Mouse (Mus musculus): ENCODE data around the gene Sfmbt1. TPM values are rescaled to one million over a fixed set of nuclear protein-coding genes. Genes with fewer than 3 reads are reported as not detected.

The Sfmbt1 gene
- polyA plus RNA-seq, 1 experiment: 2.8 TPM

GRCm38 (mm10) chr14:30857990-30858389 lies 143.3 kb downstream of the Sfmbt1 start:
- no peak for TF ChIP-seq TCF3 (IDR thresholded peaks at IDR 0.05; ENCODE audit: insufficient read length, low read depth)
- TF ChIP-seq POLR2AphosphoS2 (IDR thresholded peaks at IDR 0.05; ENCODE audit: insufficient read length, low read depth): no peak
- TF ChIP-seq REST (IDR thresholded peaks at IDR 0.05; ENCODE audit: insufficient read depth, insufficient read length): no peak
- no peak for TF ChIP-seq E2F4 (IDR thresholded peaks at IDR 0.05; ENCODE audit: insufficient read depth)
- no peak for TF ChIP-seq SRF (IDR thresholded peaks at IDR 0.05; ENCODE audit: control insufficient read depth, insufficient read length, low read depth)
- TF ChIP-seq TCF12 (IDR thresholded peaks at IDR 0.05; ENCODE audit: insufficient read depth, poor library complexity, severe bottlenecking): no peak
- no peak for TF ChIP-seq MAX (IDR thresholded peaks at IDR 0.05; ENCODE audit: low read depth)
- TF ChIP-seq USF1 (IDR thresholded peaks at IDR 0.05; ENCODE audit: low read depth): no peak
- H3ac ChIP-seq (ENCODE audit: control insufficient read depth, insufficient read length): no peak overlapping the region

GRCm38 (mm10) chr14:30861421-30862125 lies 146.9 kb downstream of the Sfmbt1 start:
- Histone ChIP-seq H3K4me3 (no peak overlapping the region), H3ac (ENCODE audit: control insufficient read depth, insufficient read length) (no peak overlapping the region), H3K79me2 (ENCODE audit: control insufficient read depth, insufficient read depth) (no peaks in the 10 kb centered on the region), H3K27me3 (ENCODE audit: control insufficient read depth, insufficient read depth, insufficient read length) (no peaks in the 10 kb centered on the region), H3K4me2 (ENCODE audit: low read depth) (no peak overlapping the region), H3K36me3 (ENCODE audit: control insufficient read depth, insufficient read depth) (no peaks in the 10 kb centered on the region)
- TF ChIP-seq CEBPB (IDR thresholded peaks at IDR 0.05; ENCODE audit: insufficient read depth, poor library complexity, severe bottlenecking) (no peak), USF1 (IDR thresholded peaks at IDR 0.05; ENCODE audit: low read depth) (no peak), MYOG (IDR thresholded peaks at IDR 0.05; ENCODE audit: control insufficient read depth in 1 of 3, insufficient read depth in 1 of 3, insufficient read length in 2 of 3, low read depth in 2 of 3) (no peak), POLR2AphosphoS2 (IDR thresholded peaks at IDR 0.05; ENCODE audit: insufficient read length, low read depth) (no peak), E2F4 (IDR thresholded peaks at IDR 0.05; ENCODE audit: insufficient read depth) (no peak), TCF3 (IDR thresholded peaks at IDR 0.05; ENCODE audit: insufficient read length, low read depth) (no peak), SRF (IDR thresholded peaks at IDR 0.05; ENCODE audit: control insufficient read depth, insufficient read length, low read depth) (no peak), MAX (IDR thresholded peaks at IDR 0.05; ENCODE audit: low read depth) (no peak), TCF12 (IDR thresholded peaks at IDR 0.05; ENCODE audit: insufficient read depth, poor library complexity, severe bottlenecking) (no peak), POLR2A (IDR thresholded peaks at IDR 0.05; ENCODE audit: insufficient read length, low read depth) (no peak), MYOD1 (IDR thresholded peaks at IDR 0.05; ENCODE audit: control insufficient read depth in 1 of 3, insufficient read length in 2 of 3, low read depth in 2 of 3) (no peak), REST (IDR thresholded peaks at IDR 0.05; ENCODE audit: insufficient read depth, insufficient read length) (no peak)

More at GRCm38 (mm10) chr14:30857990-30858389, 143.3 kb downstream of the Sfmbt1 start:
- Histone ChIP-seq H3K79me2 (ENCODE audit: control insufficient read depth, insufficient read depth) (no peaks in the 10 kb centered on the region), H3K27me3 (ENCODE audit: control insufficient read depth, insufficient read depth, insufficient read length) (no peaks in the 10 kb centered on the region), H3K36me3 (ENCODE audit: control insufficient read depth, insufficient read depth) (no peaks in the 10 kb centered on the region), H3K4me3 (no peak overlapping the region), H3K4me2 (ENCODE audit: low read depth) (no peak overlapping the region)

- H3K4me2 ChIP-seq (ENCODE audit: low read depth): no peak overlapping the region
- H3K79me2 ChIP-seq (ENCODE audit: control insufficient read depth, insufficient read depth): no peaks in the 10 kb centered on the region
- no peak overlapping the region for H3ac ChIP-seq (ENCODE audit: control insufficient read depth, insufficient read length)
- no peaks in the 10 kb centered on the region for H3K27me3 ChIP-seq (ENCODE audit: control insufficient read depth, insufficient read depth, insufficient read length)
- H3K4me3 ChIP-seq: no peak overlapping the region
- H3K36me3 ChIP-seq (ENCODE audit: control insufficient read depth, insufficient read depth): no peaks in the 10 kb centered on the region
- TF ChIP-seq CEBPB (IDR thresholded peaks at IDR 0.05; ENCODE audit: insufficient read depth, poor library complexity, severe bottlenecking): no peak
- no peak for TF ChIP-seq POLR2A (IDR thresholded peaks at IDR 0.05; ENCODE audit: insufficient read length, low read depth)
- TF ChIP-seq E2F4 (IDR thresholded peaks at IDR 0.05; ENCODE audit: insufficient read depth): no peak
These were observed 147.7 kb downstream of the Sfmbt1 start for GRCm38 (mm10) chr14:30862368-30862767.

- TF ChIP-seq CEBPB (IDR thresholded peaks at IDR 0.05; ENCODE audit: insufficient read depth, poor library complexity, severe bottlenecking) (no peak), MYOG (IDR thresholded peaks at IDR 0.05; ENCODE audit: control insufficient read depth in 1 of 3, insufficient read depth in 1 of 3, insufficient read length in 2 of 3, low read depth in 2 of 3) (no peak), MAX (IDR thresholded peaks at IDR 0.05; ENCODE audit: low read depth) (no peak), SRF (IDR thresholded peaks at IDR 0.05; ENCODE audit: control insufficient read depth, insufficient read length, low read depth) (no peak), POLR2AphosphoS2 (IDR thresholded peaks at IDR 0.05; ENCODE audit: insufficient read length, low read depth) (no peak), REST (IDR thresholded peaks at IDR 0.05; ENCODE audit: insufficient read depth, insufficient read length) (no peak), POLR2A (IDR thresholded peaks at IDR 0.05; ENCODE audit: insufficient read length, low read depth) (no peak), TCF12 (IDR thresholded peaks at IDR 0.05; ENCODE audit: insufficient read depth, poor library complexity, severe bottlenecking) (no peak), TCF3 (IDR thresholded peaks at IDR 0.05; ENCODE audit: insufficient read length, low read depth) (no peak), USF1 (IDR thresholded peaks at IDR 0.05; ENCODE audit: low read depth) (no peak), E2F4 (IDR thresholded peaks at IDR 0.05; ENCODE audit: insufficient read depth) (no peak), MYOD1 (IDR thresholded peaks at IDR 0.05; ENCODE audit: control insufficient read depth in 1 of 3, insufficient read length in 2 of 3, low read depth in 2 of 3) (no peak)
- no peaks in the 10 kb centered on the region for H3K79me2 ChIP-seq (ENCODE audit: control insufficient read depth, insufficient read depth)
- H3ac ChIP-seq (ENCODE audit: control insufficient read depth, insufficient read length): no peak overlapping the region
- H3K4me3 ChIP-seq: no peak overlapping the region
- H3K4me2 ChIP-seq (ENCODE audit: low read depth): no peak overlapping the region
- no peaks in the 10 kb centered on the region for H3K36me3 ChIP-seq (ENCODE audit: control insufficient read depth, insufficient read depth)
- H3K27me3 ChIP-seq (ENCODE audit: control insufficient read depth, insufficient read depth, insufficient read length): no peaks in the 10 kb centered on the region
These were observed 150.7 kb downstream of the Sfmbt1 start for GRCm38 (mm10) chr14:30865311-30865710.

GRCm38 (mm10) chr14:30867042-30867441 lies 152.4 kb downstream of the Sfmbt1 start:
- Histone ChIP-seq H3K27me3 (ENCODE audit: control insufficient read depth, insufficient read depth, insufficient read length) (no peaks in the 10 kb centered on the region), H3K4me2 (ENCODE audit: low read depth) (peak overlapping the region; percentile 14), H3ac (ENCODE audit: control insufficient read depth, insufficient read length) (no peak overlapping the region), H3K4me3 (no peak overlapping the region), H3K79me2 (ENCODE audit: control insufficient read depth, insufficient read depth) (no peaks in the 10 kb centered on the region), H3K36me3 (ENCODE audit: control insufficient read depth, insufficient read depth) (no peaks in the 10 kb centered on the region)
- no peak for TF ChIP-seq TCF3 (IDR thresholded peaks at IDR 0.05; ENCODE audit: insufficient read length, low read depth)
- TF ChIP-seq MYOG (IDR thresholded peaks at IDR 0.05; ENCODE audit: control insufficient read depth in 1 of 3, insufficient read depth in 1 of 3, insufficient read length in 2 of 3, low read depth in 2 of 3): peak in 1 of 3 experiments; percentile 25
- peak in 2 of 3 experiments; percentile 48 to 68 for TF ChIP-seq MYOD1 (IDR thresholded peaks at IDR 0.05; ENCODE audit: control insufficient read depth in 1 of 3, insufficient read length in 2 of 3, low read depth in 2 of 3)

All from myocyte (in vitro differentiated cells).